Mouse (Mus musculus) C2C12 (cell line): ENCODE results near the gene Ifi35.
"Not testable (repeated sequence)": the region's sequence is repeated elsewhere in the genome, so short reads cannot be mapped to it uniquely, and the experiment has no call there.

Source experiments
- CEBPB ChIP-seq: IDR thresholded peaks from one replicate; pipeline ENCODE4 v1.6.1; 2011; ENCODE audit warnings: low read depth, mild to moderate bottlenecking, control low read depth, moderate library complexity
- CTCF ChIP-seq: IDR thresholded peaks from one replicate; pipeline ENCODE4 v1.5.1; 2011; ENCODE audit not compliant: control insufficient read depth, insufficient read depth, insufficient read length
- FOSL1 ChIP-seq: IDR thresholded peaks from one replicate; pipeline ENCODE4 v1.8.0; 2011; ENCODE audit warnings: mild to moderate bottlenecking, low read length; ENCODE audit not compliant: poor library complexity, insufficient read depth, severe bottlenecking
- MAX ChIP-seq: IDR thresholded peaks from one replicate; pipeline ENCODE4 v1.6.1; 2011; ENCODE audit warnings: mild to moderate bottlenecking, control low read depth

DNA sequence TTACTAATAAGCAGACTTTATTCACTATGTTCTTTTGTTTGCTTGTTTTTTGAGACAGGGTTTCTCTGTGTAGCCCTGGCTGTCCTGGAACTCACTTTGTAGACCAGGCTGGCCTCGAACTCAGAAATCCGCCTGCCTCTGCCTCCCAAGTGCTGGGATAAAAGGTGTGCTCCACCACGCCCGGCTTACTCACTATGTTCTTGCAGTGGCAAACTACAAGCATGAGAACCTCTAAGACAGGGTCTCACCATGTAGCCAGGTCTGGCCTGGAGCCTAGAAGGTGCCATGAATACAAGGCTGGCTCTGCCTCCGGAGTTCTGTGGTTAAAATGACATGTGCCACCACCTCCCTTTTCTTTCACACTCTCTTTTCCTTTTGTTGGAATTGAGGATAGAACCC, 18.3 kb downstream of the Ifi35 start:
- not testable (repeated sequence) for TF ChIP-seq MAX, CTCF, CEBPB, FOSL1
